Mouse (Mus musculus): Measurements from ENCODE around the gene Awat2. TPM values are rescaled to one million over a fixed set of nuclear protein-coding genes. Genes with fewer than 3 reads are reported as not detected.
A peak's percentile ranks its signal among the peaks of the same experiment; 100 is the strongest.

Gene Awat2
- polyA plus RNA-seq, 1 experiment from 2014 or later: 0.39 TPM

MicroRNAs encoded within 50 kb of the gene (microRNA counts, 519-probe panel; counts per million panel counts)
- 3,324 counts per million, percentile 17 among the panel's probes with 10 or more counts for microRNA mmu-miR-676

Small RNA genes lying within 50 kb of the gene (microRNA-seq; reads per million reads assigned to microRNA genes)
- 733 reads per million, percentile 75 among the genes with 10 or more reads in this experiment for gene Mir676

Other genes starting within 250 kb of the Awat2 start
- not detected in 2 replicates for gene Otud6a, start 13.7 kb downstream of the Awat2 start, polyA plus RNA-seq (2014; fragmentation: Nextera tagmentation; extraction: Ambion mirVana)
- 27.2 and 30.5 TPM in 2 replicates for gene Igbp1, start 51.6 kb upstream of the Awat2 start, polyA plus RNA-seq (2014; fragmentation: Nextera tagmentation; extraction: Ambion mirVana)
- not detected in 2 replicates for gene Dgat2l6, start 82.1 kb upstream of the Awat2 start, polyA plus RNA-seq (2014; fragmentation: Nextera tagmentation; extraction: Ambion mirVana)
- gene Awat1, start 129.5 kb upstream of the Awat2 start, polyA plus RNA-seq (2014; fragmentation: Nextera tagmentation; extraction: Ambion mirVana): not detected in 2 replicates
- not detected in 2 replicates for gene P2ry4, start 152.2 kb upstream of the Awat2 start, polyA plus RNA-seq (2014; fragmentation: Nextera tagmentation; extraction: Ambion mirVana)
- not detected in 2 replicates for gene Arr3, start 162.8 kb upstream of the Awat2 start, polyA plus RNA-seq (2014; fragmentation: Nextera tagmentation; extraction: Ambion mirVana)
- 4.8 and 6.0 TPM in 2 replicates for gene Kif4, start 183.0 kb upstream of the Awat2 start, polyA plus RNA-seq (2014; fragmentation: Nextera tagmentation; extraction: Ambion mirVana)
- gene Pdzd11, start 183.9 kb upstream of the Awat2 start, polyA plus RNA-seq (2014; fragmentation: Nextera tagmentation; extraction: Ambion mirVana): 90.9 and 102 TPM in 2 replicates